Mouse (Mus musculus) heart, postnatal 0 days (tissue): ENCODE measurements around the gene Pde7b. TPM values are rescaled to one million over a fixed set of nuclear protein-coding genes. Genes with fewer than 3 reads are reported as not detected.
A peak's percentile ranks its signal among the peaks of the same experiment; 100 is the strongest.

ENCODE experiments used
- ATAC-seq: fragments of 200-750 bp; cut with Nextera tagmentation; 2 replicates; pipeline ENCODE4 v1.8.0; 2017; ENCODE audit warnings: low read depth, moderate number of reproducible peaks, moderate library complexity; ENCODE audit not compliant: insufficient read depth
- DNase-seq: peaks from one replicate; pipeline ENCODE4 v3.0.0-alpha.2; 2016; ENCODE audit warnings: low spot score
- H3K27ac ChIP-seq: fragments of 300-500 bp; sonication (generic); 2 replicates; pipeline ENCODE4 v1.5.1; 2014; ENCODE audit warnings: low read depth, mild to moderate bottlenecking
- H3K27me3 ChIP-seq: fragments of 300-500 bp; sonication (generic); 2 replicates; pipeline ENCODE4 v1.6.1; 2014; ENCODE audit warnings: low read length, mixed read lengths; ENCODE audit not compliant: control insufficient read depth, insufficient read depth
- H3K36me3 ChIP-seq: fragments of 300-500 bp; sonication (generic); replicated peaks from 2 replicates; pipeline ENCODE4 v1.6.1; 2014; ENCODE audit warnings: low read length, mixed read lengths; ENCODE audit not compliant: control insufficient read depth, insufficient read depth
- H3K4me1 ChIP-seq: fragments of 300-500 bp; sonication (generic); 2 replicates; pipeline ENCODE4 v1.6.1; 2014; ENCODE audit warnings: antibody characterized with exemption; ENCODE audit not compliant: control insufficient read depth, insufficient read depth
- H3K4me2 ChIP-seq: fragments of 300-500 bp; sonication (generic); 2 replicates; pipeline ENCODE4 v1.6.1; 2014; ENCODE audit warnings: low read depth, mild to moderate bottlenecking, low read length, moderate library complexity
- H3K4me3 ChIP-seq: fragments of 300-500 bp; sonication (generic); 2 replicates; pipeline ENCODE4 v1.5.1; 2014; ENCODE audit warnings: low read depth, low read length
- H3K9ac ChIP-seq: fragments of 300-500 bp; sonication (generic); replicated peaks from 2 replicates; pipeline ENCODE4 v1.6.1; 2014; ENCODE audit warnings: low read depth, low read length, mixed read lengths
- H3K9me3 ChIP-seq: fragments of 300-500 bp; sonication (generic); replicated peaks from 2 replicates; pipeline ENCODE4 v1.6.1; 2016; ENCODE audit warnings: low read length; ENCODE audit not compliant: control insufficient read depth
- CTCF ChIP-seq: IDR thresholded peaks from 2 replicates; pipeline ENCODE4 v1.5.1; 2016; ENCODE audit warnings: antibody characterized with exemption, control low read depth, low read depth
- EP300 ChIP-seq: IDR thresholded peaks from 2 replicates; pipeline ENCODE4 v1.6.1; 2016; ENCODE audit warnings: antibody characterized with exemption, low read depth
- WGBS: fragments of 180-500 bp; shearing (Covaris S2); extraction: QIAGEN DNeasy Blood & Tissue Kit; methylation state at CpG from one replicate; pipeline ENCODE4 v1.1.7; 2014; 5-methylcytosine and 5-hydroxymethylcytosine counted together
- polyA plus RNA-seq: library from polyadenylated mRNA; unstranded; fragments of >200 nt; fragmentation: Nextera tagmentation; extraction: Ambion mirVana; gene quantifications from 2 replicates; pipeline ENCODE4 v1.2.1, GENCODE M21; 2015
- total RNA-seq: library from RNA; depleted of rRNA; stranded (reverse); fragments of >200 nt; gene quantifications from 2 replicates; pipeline ENCODE4 v1.2.3, GENCODE M21; 2014; ENCODE audit warnings: low replicate concordance

The Pde7b gene
- total and polyA plus RNA-seq, 2 experiments from 2014 or later: 5.0 to 11.8 TPM

DNA sequence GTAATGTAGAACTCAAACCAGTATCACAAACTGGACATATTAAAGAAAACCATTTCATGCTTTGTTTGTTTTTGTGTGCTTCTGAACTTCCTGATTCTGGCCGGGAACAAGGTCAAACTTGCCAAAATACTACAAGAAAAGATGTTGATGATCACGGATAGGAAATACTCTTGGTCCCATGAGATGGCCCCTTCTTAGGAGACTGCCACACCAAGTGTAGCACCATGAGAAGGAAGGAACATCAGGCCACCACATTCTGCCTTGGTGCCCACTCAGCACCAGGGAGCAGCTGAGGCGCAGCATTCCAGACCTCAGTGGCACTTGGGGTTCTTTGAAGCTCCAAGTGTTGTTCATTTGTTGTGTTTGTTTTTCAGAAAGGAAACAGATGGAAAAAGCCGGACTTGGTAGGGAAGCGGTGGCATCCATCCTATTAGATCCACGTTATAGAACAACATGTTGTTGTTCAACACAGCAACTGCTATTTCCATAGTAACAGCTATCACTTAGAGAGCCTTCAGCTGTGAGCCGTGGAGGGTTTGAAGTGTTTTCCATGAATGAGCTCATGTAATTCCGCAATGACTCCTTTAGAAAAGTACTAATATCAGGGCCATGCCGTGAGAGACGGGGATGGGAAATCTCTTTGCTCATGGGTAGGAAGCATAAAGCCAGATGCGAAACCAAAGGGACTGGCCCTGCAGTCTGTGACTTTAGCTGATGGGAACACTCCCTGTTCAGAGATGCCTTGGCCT lies 232.5 kb downstream of the Pde7b start:
- ATAC-seq: peak; percentile 77
- WGBS: 35% methylated on average over 11 of the region's 11 CpGs
- TF ChIP-seq EP300 (no peak), CTCF (no peak)
- Histone ChIP-seq H3K4me3 (no peak overlapping the region), H3K4me1 (peaks cover 31% of the 10 kb centered on the region), H3K27ac (peak overlapping the region; percentile 80), H3K4me2 (no peak overlapping the region), H3K9me3 (no peaks in the 10 kb centered on the region), H3K27me3 (no peaks in the 10 kb centered on the region), H3K9ac (no peak overlapping the region), H3K36me3 (no peaks in the 10 kb centered on the region)
- peak; percentile 61 for DNase-seq

DNA sequence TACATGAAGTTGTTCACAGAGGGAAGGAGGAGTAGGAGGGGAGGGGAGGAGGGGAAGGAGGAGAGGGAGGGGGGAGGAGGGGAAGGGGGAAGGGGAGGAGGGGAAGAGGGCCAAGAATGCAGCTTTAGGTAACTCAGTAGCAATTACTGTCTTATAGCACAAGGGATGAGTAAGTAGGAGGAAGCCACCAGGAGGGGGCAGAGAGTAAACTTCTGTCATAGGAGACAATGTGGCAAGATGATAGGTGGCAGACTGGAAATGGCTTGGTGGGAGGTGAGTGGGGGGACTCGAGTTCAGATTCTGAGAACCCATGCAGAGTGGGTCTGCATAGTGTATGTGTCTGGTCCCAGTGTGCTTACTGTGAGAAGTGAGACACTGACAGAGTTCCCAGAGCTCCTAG lies 234.1 kb downstream of the Pde7b start:
- H3K4me2 ChIP-seq: no peak overlapping the region
- no peak for ATAC-seq
- no peak overlapping the region for H3K9ac ChIP-seq
- H3K9me3 ChIP-seq: no peaks in the 10 kb centered on the region
- H3K27me3 ChIP-seq: no peaks in the 10 kb centered on the region
- no peak for TF ChIP-seq EP300
- TF ChIP-seq CTCF: peak; percentile 16; the same call in 1 of the 2 replicates
- 44% methylated on average over 1 of the region's 1 CpGs for WGBS
- no peaks in the 10 kb centered on the region for H3K36me3 ChIP-seq
- H3K4me1 ChIP-seq: peaks cover 42% of the 10 kb centered on the region
- no peak overlapping the region for H3K27ac ChIP-seq
- DNase-seq: no peak
- H3K4me3 ChIP-seq: no peak overlapping the region

DNA sequence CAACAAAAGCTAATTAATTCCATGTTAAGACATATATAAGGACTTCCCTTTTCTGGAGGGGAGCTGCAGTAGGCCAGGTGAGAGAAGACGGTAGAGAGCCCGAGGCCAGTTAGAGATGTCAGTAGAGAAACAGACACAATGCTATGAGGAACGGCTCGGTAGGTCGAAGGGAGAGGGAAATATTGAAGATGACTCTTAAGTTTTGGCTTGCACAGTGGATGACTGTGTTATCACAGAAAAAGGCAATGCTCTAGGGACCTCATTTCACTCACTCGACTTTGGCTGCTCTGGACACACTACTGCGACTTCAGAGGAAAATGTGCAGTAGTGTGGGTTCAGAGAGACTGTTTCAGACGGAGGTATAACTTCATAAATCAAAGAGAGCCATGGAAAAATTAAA lies 234.6 kb downstream of the Pde7b start:
- no peak overlapping the region for H3K9ac ChIP-seq
- no peak overlapping the region for H3K4me3 ChIP-seq
- H3K27ac ChIP-seq: no peak overlapping the region
- ATAC-seq (no peak), DNase-seq (no peak)
- TF ChIP-seq EP300 (no peak), CTCF (no peak)
- no peak overlapping the region for H3K4me2 ChIP-seq
- peaks cover 45% of the 10 kb centered on the region for H3K4me1 ChIP-seq
- H3K27me3 ChIP-seq: no peaks in the 10 kb centered on the region
- H3K9me3 ChIP-seq: no peaks in the 10 kb centered on the region
- H3K36me3 ChIP-seq: no peaks in the 10 kb centered on the region
- 68% methylated on average over 8 of the region's 8 CpGs for WGBS

DNA sequence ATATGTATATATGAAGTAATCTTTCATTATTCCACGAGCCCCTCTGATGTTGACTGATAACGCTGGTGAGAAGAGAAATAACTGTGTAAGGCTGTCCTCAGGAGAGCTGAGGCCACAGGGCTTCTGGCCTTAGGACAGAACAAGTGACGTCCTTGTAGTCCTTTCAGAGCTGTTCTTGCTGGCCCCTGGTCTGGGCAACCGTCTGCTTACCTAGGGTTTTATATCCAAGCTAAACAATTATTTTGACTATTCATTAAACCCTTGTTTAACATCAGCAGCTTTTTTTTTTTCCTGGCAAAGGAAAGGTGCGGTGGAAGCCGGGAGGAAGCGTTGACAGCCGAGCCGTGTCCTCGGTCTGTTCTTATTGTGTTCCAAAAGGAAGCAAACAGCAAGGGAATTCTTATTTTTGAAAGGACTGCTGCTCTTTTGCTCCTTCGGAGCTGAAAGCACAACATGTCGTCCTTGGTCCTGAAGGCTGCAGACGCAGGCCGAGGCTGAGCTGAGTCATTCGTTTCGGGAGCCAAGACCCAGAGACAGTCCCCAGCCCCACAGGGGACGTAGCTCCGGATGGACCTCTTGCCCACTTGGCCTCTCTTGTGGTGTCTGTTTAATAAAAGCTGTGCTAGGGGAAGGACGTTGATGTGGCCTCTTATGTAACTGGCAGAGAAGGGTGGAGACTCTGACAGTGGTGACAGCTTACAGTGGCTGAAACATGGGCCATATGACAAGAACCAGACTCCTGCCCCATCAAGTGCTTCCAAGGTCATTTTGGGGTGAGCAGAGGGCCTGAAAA lies 238.2 kb downstream of the Pde7b start:
- ATAC-seq: peak; percentile 99
- Histone ChIP-seq H3K9me3 (no peaks in the 10 kb centered on the region), H3K4me2 (peak overlapping the region; percentile 32), H3K9ac (no peak overlapping the region), H3K4me3 (no peak overlapping the region), H3K4me1 (peaks cover 37% of the 10 kb centered on the region), H3K27ac (peak overlapping the region; percentile 88), H3K27me3 (no peaks in the 10 kb centered on the region), H3K36me3 (no peaks in the 10 kb centered on the region)
- WGBS: 8% methylated on average over 19 of the region's 19 CpGs
- peak; percentile 99 for TF ChIP-seq EP300
- TF ChIP-seq CTCF: no peak
- peak; percentile 98 for DNase-seq

DNA sequence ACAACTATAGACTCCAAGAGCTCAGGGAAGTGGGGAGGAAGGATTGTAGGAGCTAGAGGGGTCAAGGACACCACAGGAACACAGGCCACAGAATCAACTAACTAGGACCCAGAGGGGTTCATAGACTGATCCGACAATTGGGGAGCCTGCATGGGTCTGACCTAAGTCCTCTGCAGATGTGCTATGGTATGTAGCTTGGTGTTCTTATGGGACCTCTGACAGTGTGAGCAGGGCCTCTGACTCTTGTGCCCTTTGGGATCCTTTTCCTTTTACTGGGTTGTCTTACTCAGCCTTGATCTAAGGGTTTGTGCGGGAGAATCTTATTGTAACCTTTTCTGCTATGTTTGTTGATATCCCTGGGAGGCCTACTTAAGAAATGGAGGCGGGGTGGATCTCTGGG lies 239.1 kb downstream of the Pde7b start:
- TF ChIP-seq CTCF (no peak), EP300 (no peak)
- no peak overlapping the region for H3K4me2 ChIP-seq
- no peaks in the 10 kb centered on the region for H3K9me3 ChIP-seq
- DNase-seq: no peak
- H3K4me1 ChIP-seq: peaks cover 37% of the 10 kb centered on the region
- H3K4me3 ChIP-seq: no peak overlapping the region
- peak overlapping the region; percentile 88 for H3K27ac ChIP-seq
- H3K36me3 ChIP-seq: no peaks in the 10 kb centered on the region
- no peaks in the 10 kb centered on the region for H3K27me3 ChIP-seq
- whole genome bisulfite sequencing: 77% methylated on average over 3 of the region's 3 CpGs
- no peak for ATAC-seq
- H3K9ac ChIP-seq: no peak overlapping the region
